Comparison of ENCODE assay signal across 8 mouse cellular contexts in the genomic region with DNA sequence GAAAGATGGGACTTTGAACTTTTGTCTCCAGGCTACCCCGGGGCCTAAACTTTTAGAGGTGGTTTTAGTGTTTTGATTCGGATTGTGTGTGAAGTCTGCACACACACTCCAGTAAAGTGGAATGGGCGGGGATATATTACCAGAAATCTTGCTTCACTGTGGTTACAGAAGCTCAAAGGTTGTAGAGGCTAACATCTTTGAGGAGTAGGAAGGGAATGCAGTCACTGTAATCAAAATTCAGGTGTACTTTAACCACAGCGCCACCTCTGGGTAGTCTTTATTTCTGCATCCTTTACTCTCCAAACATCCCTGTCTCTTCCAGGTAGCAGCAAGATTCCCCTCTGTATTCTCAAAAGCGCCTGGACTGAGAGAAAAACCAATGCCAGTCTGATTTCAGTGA. TPM values are rescaled to one million over a fixed set of nuclear protein-coding genes. Genes with fewer than 3 reads are reported as not detected.
DNase-seq lines count a peak whose midpoint lies in the region; ATAC-seq and TF ChIP-seq lines count a peak whose summit lies in the region.

No protein-coding gene starts in this region.

- H3K4me1 ChIP-seq in liver, embryonic 12.5 days: peaks cover 21% of the 10 kb centered on the region
- peaks cover 4% of the 10 kb centered on the region for H3K4me1 ChIP-seq in lung, adult 2 months (ENCODE audit: control insufficient read depth, insufficient read depth, low read length)
- H3K4me1 ChIP-seq in thymus, adult 2 months (replicated peaks; ENCODE audit: control insufficient read depth, insufficient read depth, low read length): peaks cover 3% of the 10 kb centered on the region

- H3K4me3 ChIP-seq in liver, embryonic 12.5 days: no peak overlapping the region
- H3K4me3 ChIP-seq in lung, adult 2 months (replicated peaks; ENCODE audit: extremely low read depth, low read depth, low read length): no peak overlapping the region
- H3K4me3 ChIP-seq in thymus, adult 2 months (ENCODE audit: control insufficient read depth, insufficient read depth, low read length): no peak overlapping the region

- TF ChIP-seq POLR2A in lung, adult 2 months (IDR thresholded peaks at IDR 0.05; ENCODE audit: borderline replicate concordance, extremely low read depth, low read depth, low read length): no peak
- no peak for TF ChIP-seq POLR2A in thymus, adult 2 months (IDR thresholded peaks at IDR 0.05; ENCODE audit: control insufficient read depth, extremely low read depth, insufficient read depth, low read length, poor library complexity)

- ATAC-seq in liver, embryonic 12.5 days: no peak

- no peaks in the 10 kb centered on the region for H3K36me3 ChIP-seq in liver, embryonic 12.5 days
- no peaks in the 10 kb centered on the region for H3K36me3 ChIP-seq in thymus, adult 2 months (ENCODE audit: control insufficient read depth, insufficient read depth, low read length)

- H3K4me2 ChIP-seq in liver, embryonic 12.5 days: no peak overlapping the region

- H3K27me3 ChIP-seq in liver, embryonic 12.5 days (replicated peaks): peaks cover 4% of the 10 kb centered on the region; the same call in 1 of the 2 replicates
- no peaks in the 10 kb centered on the region for H3K27me3 ChIP-seq in thymus, adult 2 months (ENCODE audit: control insufficient read depth, insufficient read depth, low read length)

- H3K9ac ChIP-seq in liver, embryonic 12.5 days: no peak overlapping the region

- peak; percentile 54 to 86 for DNase-seq in adrenal gland, adult (ENCODE audit: inconsistent age in 2 of 2, low spot score in 1 of 2)
- no peak for DNase-seq in adrenal gland, postnatal 4 days (ENCODE audit: low spot score in 2 of 2)
- DNase-seq in liver: peak; percentile 44
- DNase-seq in adrenal gland, postnatal 36 days: peak; percentile 34 to 68
- peak; percentile 72 for DNase-seq in forelimb bud, embryonic 11.5 days (ENCODE audit: low read depth, low spot score)
- DNase-seq in lung, adult 2 months: peak; percentile 60
- peak; percentile 78 for DNase-seq in thymus, adult 2 months

- no peaks in the 10 kb centered on the region for H3K9me3 ChIP-seq in liver, embryonic 12.5 days (replicated peaks)

- H3K27ac ChIP-seq in liver, embryonic 12.5 days: no peak overlapping the region
- H3K27ac ChIP-seq in thymus, adult 2 months (ENCODE audit: control insufficient read depth, insufficient read depth, low read length): no peak overlapping the region

- 36% methylated on average over 5 of the region's 5 CpGs for WGBS in liver, embryonic 12.5 days (ENCODE audit: insufficient replicate concordance)
- 50% methylated on average over 5 of the region's 5 CpGs for WGBS in lung, adult 2 months
- WGBS in thymus, adult 2 months: 41% methylated on average over 5 of the region's 5 CpGs

- peak; percentile 49; the same call in 1 of the 2 replicates for TF ChIP-seq CTCF in lung, adult 2 months (IDR thresholded peaks at IDR 0.05; ENCODE audit: insufficient read depth, low read length)
- no peak for TF ChIP-seq CTCF in thymus, adult 2 months (IDR thresholded peaks at IDR 0.05; ENCODE audit: borderline replicate concordance, control insufficient read depth, extremely low read depth, insufficient read depth, low read length, poor library complexity)

RNA-seq across cellular contexts. Expression of gene Lmo4, which starts 2.5 kb away (rescaled TPM):
- 100 to 1,000 TPM in 1 of 2 experiments, 10 to 100 TPM in 1; 91.9 to 103 TPM for total RNA-seq in adrenal gland, postnatal 4 days (2021)
- polyA plus RNA-seq in liver, embryonic 12.5 days (2016; fragmentation: Nextera tagmentation; extraction: Ambion mirVana): 14.8 and 16.5 TPM in 2 replicates
- 10 to 100 TPM; 53.7 to 95.9 TPM for total RNA-seq in adrenal gland, postnatal 36 days (2021)
- 68.5 and 71.7 TPM in 2 replicates for polyA plus RNA-seq in lung, adult 2 months (2012; rRNA removed)
- 99.1 and 106 TPM in 2 replicates for polyA plus RNA-seq in thymus, adult 2 months (2012; rRNA removed)

Comparison
In these comparisons a context has a peak if more than half of its experiments do, and no peak if none do; other contexts are left out.
1. DNase-seq: peak in adrenal gland, adult (2 of 2), liver (single experiment), adrenal gland, postnatal 36 days (2 of 2), forelimb bud, embryonic 11.5 days (single experiment), lung, adult 2 months (single experiment) and thymus, adult 2 months (single experiment); none in adrenal gland, postnatal 4 days (0 of 2).